Mouse (Mus musculus): ENCODE data around the gene Dnhd1. TPM values are rescaled to one million over a fixed set of nuclear protein-coding genes. Genes with fewer than 3 reads are reported as not detected.

Dnhd1 gene
- total RNA-seq, 2 experiments from 2014 or later: 0.67 to 0.76 TPM

DNA sequence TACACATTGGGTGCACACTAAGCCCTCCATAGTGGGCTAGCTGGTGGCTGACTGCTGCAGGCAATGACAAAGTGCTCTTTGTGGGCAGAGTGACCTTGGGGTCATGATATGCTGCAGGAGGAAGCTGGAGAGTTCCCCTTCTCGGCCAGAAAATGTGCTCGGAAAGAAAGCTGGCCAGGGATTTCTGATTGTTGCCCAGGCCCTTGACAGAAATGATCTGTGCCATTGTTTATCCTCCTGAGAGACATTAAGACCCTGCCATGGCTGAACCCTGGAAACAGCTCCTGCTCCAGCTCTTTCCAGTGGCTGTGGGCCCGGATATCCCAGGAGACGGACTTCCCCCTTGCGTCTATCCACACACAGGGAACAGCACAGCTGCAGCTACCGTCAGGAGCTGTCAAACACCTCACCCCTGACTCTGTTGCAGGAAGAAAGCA is 117.1 kb downstream of the Dnhd1 start:
- intact Hi-C loops (cut with DNase I): no loop called here
- DNase-seq: no peak

DNA sequence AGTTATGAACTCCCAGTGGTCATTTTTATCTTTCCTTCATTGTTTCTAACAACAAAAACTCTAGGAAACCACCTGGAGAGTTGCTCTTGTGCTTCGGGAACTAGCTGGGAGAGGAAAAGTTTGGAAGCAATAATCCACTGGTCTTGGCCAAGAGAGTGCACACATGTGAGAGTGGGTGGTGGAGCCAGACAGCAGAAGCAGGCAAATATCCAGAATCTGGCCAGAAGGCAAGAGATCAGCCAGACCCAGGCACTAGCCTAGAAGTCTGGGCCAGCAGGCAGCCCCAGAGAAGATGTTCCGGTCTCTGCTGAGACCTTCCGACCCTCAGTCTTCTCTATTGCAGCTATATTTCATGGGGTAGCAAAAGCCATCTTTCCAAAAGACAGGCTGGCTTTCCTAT is 119.3 kb downstream of the Dnhd1 start:
- intact Hi-C loops (cut with DNase I): loop anchor here (5.0 kb wide), 1 partner anchor 37 kb away; no protein-coding TSS in a partner anchor

More for the DNA sequence above, 119.3 kb downstream of the Dnhd1 start:
- DNase-seq: no peak

Other genes starting within 250 kb of the Dnhd1 start
- under 1 TPM in 1 of 2 experiments, not detected in 1; 0.10 TPM for gene Cnga4, start 246.3 kb upstream of the Dnhd1 start, total RNA-seq (2021)
- not detected for gene Cckbr, start 225.1 kb upstream of the Dnhd1 start, total RNA-seq (2021)
- 10 to 100 TPM; 31.4 to 35.5 TPM for gene Cavin3, start 168.5 kb upstream of the Dnhd1 start, total RNA-seq (2021)
- 100 to 1,000 TPM; 128 to 133 TPM for gene Smpd1, start 96.5 kb upstream of the Dnhd1 start, total RNA-seq (2021)
- gene Apbb1, start 69.2 kb upstream of the Dnhd1 start, total RNA-seq (2021): 10 to 100 TPM; 80.5 to 86.5 TPM
- gene Hpx, start 50.7 kb upstream of the Dnhd1 start, total RNA-seq (2021): under 1 TPM in 1 of 2 experiments, not detected in 1; 0.48 TPM
- 10 to 100 TPM; 29.7 to 34.0 TPM for gene Trim3, start 17.3 kb upstream of the Dnhd1 start, total RNA-seq (2021)
- 10 to 100 TPM; 83.7 to 94.3 TPM for gene Timm10b, start 10.8 kb upstream of the Dnhd1 start, total RNA-seq (2021)
- 10 to 100 TPM; 22.0 to 22.9 TPM for gene Arfip2, start 10.4 kb upstream of the Dnhd1 start, total RNA-seq (2021)
- gene Gm45799, start 10.3 kb upstream of the Dnhd1 start, total RNA-seq (2021): 1 to 10 TPM; 1.9 to 4.8 TPM
- 100 to 1,000 TPM; 115 to 123 TPM for gene Ilk, start 85.8 kb downstream of the Dnhd1 start, total RNA-seq (2021)
- gene Rrp8, start 86.6 kb downstream of the Dnhd1 start, total RNA-seq (2021): 10 to 100 TPM; 10.8 to 11.2 TPM
- gene Taf10, start 93.5 kb downstream of the Dnhd1 start, total RNA-seq (2021): 10 to 100 TPM; 81.0 to 88.8 TPM
- 10 to 100 TPM; 41.6 to 42.5 TPM for gene Tpp1, start 101.4 kb downstream of the Dnhd1 start, total RNA-seq (2021)
- gene Dchs1, start 136.8 kb downstream of the Dnhd1 start, total RNA-seq (2021): 10 to 100 TPM; 18.0 to 21.1 TPM
- gene Mrpl17, start 160.3 kb downstream of the Dnhd1 start, total RNA-seq (2021): 10 to 100 TPM; 96.0 to 96.7 TPM